24 mouse cellular contexts compared by ENCODE assay signal in genomic region chr3:68836857-68837499, GRCm38 (mm10). TPM values are rescaled to one million over a fixed set of nuclear protein-coding genes. Genes with fewer than 3 reads are reported as not detected.
DNase-seq lines count a peak whose midpoint lies in the region; ATAC-seq and TF ChIP-seq lines count a peak whose summit lies in the region.
"Had no signal": no experiment of that assay in that cellular context is flagged by ENCODE, and none has a peak within 500 bp of the region (broad histone marks: within the 10 kb centered on the region; RNA-seq: fewer than 3 reads in every experiment).

No protein-coding gene starts in this region.

- no peak overlapping the region for H3K4me3 ChIP-seq in forebrain, embryonic 13.5 days
- no peak overlapping the region for H3K4me3 ChIP-seq in forebrain, embryonic 11.5 days (ENCODE audit: low read depth, low read length)
- no peak overlapping the region for H3K4me3 ChIP-seq in layer of hippocampus, adult 2 months
- H3K4me3 ChIP-seq in hindbrain, embryonic 12.5 days = no peak overlapping the region
- no peak overlapping the region for H3K4me3 ChIP-seq in intestine, postnatal 0 days (ENCODE audit: low read depth, low read length)
- H3K4me3 ChIP-seq: intestine, embryonic 15.5 days; limb, embryonic 13.5 days; liver, embryonic 13.5 days; stomach, embryonic 15.5 days had no signal

- no peak overlapping the region for H3K4me2 ChIP-seq in forebrain, embryonic 13.5 days
- no peak overlapping the region for H3K4me2 ChIP-seq in forebrain, embryonic 11.5 days (ENCODE audit: low read depth, low read length, severe bottlenecking)
- H3K4me2 ChIP-seq in hindbrain, embryonic 12.5 days (replicated peaks) = no peak overlapping the region
- no peak overlapping the region for H3K4me2 ChIP-seq in intestine, postnatal 0 days (replicated peaks; ENCODE audit: low read depth)
- H3K4me2 ChIP-seq: intestine, embryonic 15.5 days; limb, embryonic 13.5 days; liver, embryonic 13.5 days; lung, embryonic 14.5 days; stomach, embryonic 15.5 days had no signal

- WGBS in forebrain, embryonic 13.5 days = 59% methylated on average over 6 of the region's 6 CpGs
- 70% methylated on average over 6 of the region's 6 CpGs for WGBS in forebrain, embryonic 11.5 days
- 58% methylated on average over 6 of the region's 6 CpGs for WGBS in hindbrain, embryonic 12.5 days
- 87% methylated on average over 6 of the region's 6 CpGs for WGBS in intestine, postnatal 0 days

- H3K27ac ChIP-seq in forebrain, embryonic 13.5 days = 0 out of 2 replicates have a peak overlapping the region, but pooled peaks have one; percentile 8
- no peak overlapping the region for H3K27ac ChIP-seq in forebrain, embryonic 11.5 days (ENCODE audit: low read depth, low read length)
- no peak overlapping the region for H3K27ac ChIP-seq in layer of hippocampus, adult 2 months
- H3K27ac ChIP-seq in hindbrain, embryonic 12.5 days = no peak overlapping the region
- no peak overlapping the region for H3K27ac ChIP-seq in intestine, postnatal 0 days (ENCODE audit: low read depth, low read length)
- H3K27ac ChIP-seq: intestine, embryonic 15.5 days; limb, embryonic 13.5 days; liver, embryonic 13.5 days; stomach, embryonic 15.5 days had no signal

- H3K9ac ChIP-seq in forebrain, embryonic 13.5 days = no peak overlapping the region
- no peak overlapping the region for H3K9ac ChIP-seq in forebrain, embryonic 11.5 days (ENCODE audit: low read length)
- H3K9ac ChIP-seq in hindbrain, embryonic 12.5 days = no peak overlapping the region
- H3K9ac ChIP-seq in intestine, postnatal 0 days (ENCODE audit: low read depth, low read length) = no peak overlapping the region
- H3K9ac ChIP-seq: intestine, embryonic 15.5 days; limb, embryonic 13.5 days; liver, embryonic 13.5 days; lung, embryonic 14.5 days; stomach, embryonic 15.5 days had no signal

- H3K36me3 ChIP-seq in forebrain, embryonic 13.5 days (ENCODE audit: poor library complexity, severe bottlenecking) = no peaks in the 10 kb centered on the region
- H3K36me3 ChIP-seq in forebrain, embryonic 11.5 days (ENCODE audit: control insufficient read depth, insufficient read depth, low read length) = no peaks in the 10 kb centered on the region
- no peaks in the 10 kb centered on the region for H3K36me3 ChIP-seq in hindbrain, embryonic 12.5 days
- H3K36me3 ChIP-seq in intestine, postnatal 0 days (ENCODE audit: control insufficient read depth, insufficient read depth) = no peaks in the 10 kb centered on the region
- H3K36me3 ChIP-seq: intestine, embryonic 15.5 days; limb, embryonic 13.5 days; liver, embryonic 13.5 days; stomach, embryonic 15.5 days had no signal

- ATAC-seq in forebrain, embryonic 13.5 days = peak; percentile 73
- ATAC-seq in forebrain, embryonic 11.5 days (replicated peaks; ENCODE audit: low FRiP score) = no peak
- ATAC-seq in hindbrain, embryonic 12.5 days (ENCODE audit: low FRiP score) = peak; percentile 78
- no peak for ATAC-seq in intestine, postnatal 0 days
- ATAC-seq: activated CD4-positive, CD25-positive, alpha-beta regulatory T cell, adult 4 months; intestine, embryonic 15.5 days had no signal

- TF ChIP-seq CTCF in layer of hippocampus, adult 2 months (conservative IDR thresholded peaks at IDR 0.05) = 0 out of 2 replicates have a peak, but pooled peaks have one; percentile 2
- TF ChIP-seq CTCF in intestine, postnatal 0 days (IDR thresholded peaks at IDR 0.05; ENCODE audit: low read depth) = no peak

- DNase-seq in forebrain, embryonic 11.5 days (ENCODE audit: low spot score) = no peak
- no peak for DNase-seq in layer of hippocampus, adult 2 months (ENCODE audit: low spot score in 2 of 2)
- no peak for DNase-seq in layer of hippocampus, adult 9-11 months
- peak; percentile 36 for DNase-seq in R1 (ENCODE audit: low read depth, low spot score)
- no peak for DNase-seq in cerebellum, postnatal 4 days (ENCODE audit: low spot score in 2 of 2)
- DNase-seq: adrenal gland, postnatal 10 days; cerebellum, adult 9-11 months; embryo, embryonic 11 days; gastrocnemius, postnatal 10 days; heart, adult 18-20 months; heart, postnatal 36 days; kidney, postnatal 36 days; liver, embryonic 13.5 days; lung, embryonic 14.5 days; lung, postnatal 36 days; right cerebral cortex, postnatal 25 days; thymus, adult 18-20 months had no signal

- H3K27me3 ChIP-seq in forebrain, embryonic 13.5 days = no peaks in the 10 kb centered on the region
- no peaks in the 10 kb centered on the region for H3K27me3 ChIP-seq in forebrain, embryonic 11.5 days (ENCODE audit: control insufficient read depth, insufficient read depth, low read length)
- H3K27me3 ChIP-seq in hindbrain, embryonic 12.5 days = no peaks in the 10 kb centered on the region
- no peaks in the 10 kb centered on the region for H3K27me3 ChIP-seq in intestine, postnatal 0 days (replicated peaks; ENCODE audit: control insufficient read depth, insufficient read depth, low read length)
- H3K27me3 ChIP-seq: intestine, embryonic 15.5 days; limb, embryonic 13.5 days; liver, embryonic 13.5 days; stomach, embryonic 15.5 days had no signal

- no peaks in the 10 kb centered on the region for H3K9me3 ChIP-seq in forebrain, embryonic 13.5 days (replicated peaks)
- no peaks in the 10 kb centered on the region for H3K9me3 ChIP-seq in forebrain, embryonic 11.5 days (ENCODE audit: control insufficient read depth, low read length)
- H3K9me3 ChIP-seq in hindbrain, embryonic 12.5 days (replicated peaks) = no peaks in the 10 kb centered on the region
- no peaks in the 10 kb centered on the region for H3K9me3 ChIP-seq in intestine, postnatal 0 days (ENCODE audit: control insufficient read depth)
- H3K9me3 ChIP-seq: intestine, embryonic 15.5 days; limb, embryonic 13.5 days; liver, embryonic 13.5 days; stomach, embryonic 15.5 days had no signal

- peaks cover 9% of the 10 kb centered on the region; the same call in 1 of the 2 replicates for H3K4me1 ChIP-seq in forebrain, embryonic 13.5 days
- H3K4me1 ChIP-seq in forebrain, embryonic 11.5 days (replicated peaks; ENCODE audit: control insufficient read depth, insufficient read depth, low read length) = no peaks in the 10 kb centered on the region
- 0 out of 2 replicates have a peak, but pooled peaks cover 3% of the 10 kb centered on the region for H3K4me1 ChIP-seq in hindbrain, embryonic 12.5 days
- no peaks in the 10 kb centered on the region for H3K4me1 ChIP-seq in intestine, postnatal 0 days (replicated peaks; ENCODE audit: control insufficient read depth, insufficient read depth, low read length)
- H3K4me1 ChIP-seq: intestine, embryonic 15.5 days; limb, embryonic 13.5 days; liver, embryonic 13.5 days; stomach, embryonic 15.5 days had no signal

RNA-seq across cellular contexts. Expression of gene 1110032F04Rik, which starts 32.4 kb away (rescaled TPM):
- polyA plus RNA-seq in forebrain, embryonic 13.5 days (2015; fragmentation: Nextera tagmentation; extraction: Ambion mirVana) = 2.2 and 2.6 TPM in 2 replicates
- 1.3 and 1.9 TPM in 2 replicates for polyA plus RNA-seq in forebrain, embryonic 11.5 days (2014; fragmentation: Nextera tagmentation; extraction: Ambion mirVana)
- total RNA-seq in layer of hippocampus, adult 2 months (2021) = 1 to 10 TPM; 7.8 to 7.9 TPM
- polyA plus RNA-seq in hindbrain, embryonic 12.5 days (2016; fragmentation: Nextera tagmentation; extraction: Ambion mirVana) = 3.5 and 4.5 TPM in 2 replicates
- 0.52 and 0.76 TPM in 2 replicates for polyA plus RNA-seq in intestine, postnatal 0 days (2015; fragmentation: Nextera tagmentation; extraction: Ambion mirVana)

Comparison
In these comparisons a context has a peak if more than half of its experiments do, and no peak if none do; other contexts are left out.
1. ATAC-seq: peak in forebrain, embryonic 13.5 days (single experiment) and hindbrain, embryonic 12.5 days (single experiment); none in forebrain, embryonic 11.5 days (single experiment) and intestine, postnatal 0 days (single experiment).